Mouse (Mus musculus) neural tube, embryonic 10.5 days (tissue): ENCODE results near the gene Vmn1r30.

Experiments
- DNase-seq: peaks from one replicate; pipeline ENCODE4 v3.0.0-alpha.2; 2017; ENCODE audit warnings: low spot score; ENCODE audit errors: extremely low spot score

Gene Vmn1r30

DNA sequence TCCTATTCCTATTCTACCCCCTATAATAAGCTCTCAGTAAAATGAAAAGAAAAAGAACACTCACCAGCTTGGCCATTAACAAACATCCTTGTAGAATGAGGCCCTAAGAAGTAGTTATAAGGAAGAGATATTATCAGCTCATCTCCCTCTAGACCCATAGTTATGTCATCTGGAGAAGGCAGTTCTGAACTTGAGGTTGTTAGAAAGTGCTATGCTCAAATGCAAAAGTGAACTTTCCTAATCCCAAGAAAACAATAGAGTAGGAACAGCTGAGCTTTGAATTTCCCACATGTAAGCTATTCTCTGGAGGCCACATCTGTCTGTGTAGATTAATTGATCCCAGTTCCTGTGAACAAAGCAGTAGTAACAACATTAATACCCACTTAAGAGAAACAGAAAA lies at the start of gene Vmn1r30:
Gene Vmn1r30 (minus strand): TSS at position 101 of the 400 bp plus-strand sequence.
- no peak for DNase-seq

DNA sequence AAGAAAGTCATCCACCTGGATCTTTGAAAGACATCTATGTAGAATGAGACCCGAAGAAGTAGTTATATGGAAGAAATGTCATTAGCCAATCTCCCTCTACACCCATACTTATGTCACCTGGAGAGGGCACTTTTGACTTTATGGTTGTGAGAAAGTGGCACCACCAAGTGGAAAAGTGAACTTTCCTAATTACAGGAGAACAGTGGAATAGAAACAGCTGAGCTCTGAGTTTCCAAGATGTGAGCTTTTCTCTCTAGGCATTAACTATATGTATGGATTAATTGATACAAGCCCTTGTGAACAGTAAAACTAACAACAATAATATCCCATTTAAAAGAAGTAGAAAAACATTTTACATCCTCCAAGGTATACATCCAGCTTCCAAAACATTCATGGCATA lies 32.0 kb upstream of the Vmn1r30 start, which contains the start of gene Vmn1r31:
Gene Vmn1r31 (minus strand): TSS at position 101 of the 400 bp plus-strand sequence.
- no peak for DNase-seq
